ENCODE assay signal across 22 mouse cellular contexts in the genomic region with DNA sequence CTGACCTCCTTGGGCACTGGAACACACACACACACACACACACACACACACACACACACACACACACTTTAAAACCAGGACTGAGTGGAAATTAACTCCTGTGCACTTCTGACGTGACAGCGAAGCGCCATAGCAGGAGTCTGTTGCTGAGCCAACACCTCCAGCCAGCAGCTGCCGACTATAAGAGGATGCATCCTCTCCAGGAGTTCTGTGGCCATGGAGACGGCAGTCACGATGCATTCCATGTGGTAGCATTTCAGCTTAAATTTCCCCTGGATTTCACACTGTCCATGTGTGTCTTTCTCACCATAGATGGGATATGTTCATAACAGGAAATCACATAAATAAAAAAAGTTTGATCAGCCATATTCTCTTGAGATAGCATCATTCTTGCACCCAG. TPM values are rescaled to one million over a fixed set of nuclear protein-coding genes. Genes with fewer than 3 reads are reported as not detected.
A peak's percentile ranks its signal among the peaks of the same experiment; 100 is the strongest.
DNase-seq lines count a peak whose midpoint lies in the region; ATAC-seq and TF ChIP-seq lines count a peak whose summit lies in the region.
"Had no signal": no experiment of that assay in that cellular context is flagged by ENCODE, and none has a peak within 500 bp of the region (broad histone marks: within the 10 kb centered on the region; RNA-seq: fewer than 3 reads in every experiment).

No protein-coding gene starts in this region.

- no peak for TF ChIP-seq POLR2A in lung, adult 2 months (IDR thresholded peaks at IDR 0.05; ENCODE audit: borderline replicate concordance, extremely low read depth, low read depth, low read length)

- peak; percentile 59 for ATAC-seq in forebrain, postnatal 0 days
- no peak for ATAC-seq in forebrain, embryonic 15.5 days (replicated peaks)
- ATAC-seq: liver, embryonic 12.5 days; midbrain, embryonic 13.5 days had no signal

- no peaks in the 10 kb centered on the region for H3K4me1 ChIP-seq in forebrain, postnatal 0 days (ENCODE audit: insufficient read depth)
- H3K4me1 ChIP-seq in forebrain, embryonic 15.5 days: no peaks in the 10 kb centered on the region
- H3K4me1 ChIP-seq in lung, adult 2 months (ENCODE audit: control insufficient read depth, insufficient read depth, low read length): no peaks in the 10 kb centered on the region
- H3K4me1 ChIP-seq: embryonic facial prominence, embryonic 12.5 days; forebrain, embryonic 10.5 days; heart, embryonic 15.5 days; liver, embryonic 12.5 days; lung, embryonic 15.5 days; midbrain, embryonic 13.5 days had no signal

- no peaks in the 10 kb centered on the region for H3K36me3 ChIP-seq in forebrain, postnatal 0 days (ENCODE audit: insufficient read depth)
- no peaks in the 10 kb centered on the region for H3K36me3 ChIP-seq in forebrain, embryonic 15.5 days
- H3K36me3 ChIP-seq: embryonic facial prominence, embryonic 12.5 days; forebrain, embryonic 10.5 days; heart, embryonic 15.5 days; liver, embryonic 12.5 days; lung, embryonic 15.5 days; midbrain, embryonic 13.5 days had no signal

- no peak overlapping the region for H3K9ac ChIP-seq in forebrain, postnatal 0 days
- no peak overlapping the region for H3K9ac ChIP-seq in forebrain, embryonic 15.5 days (replicated peaks)
- H3K9ac ChIP-seq: embryonic facial prominence, embryonic 12.5 days; heart, embryonic 15.5 days; liver, embryonic 12.5 days; lung, embryonic 15.5 days; midbrain, embryonic 13.5 days had no signal

- H3K4me3 ChIP-seq in forebrain, postnatal 0 days (ENCODE audit: low read depth, low read length): no peak overlapping the region
- no peak overlapping the region for H3K4me3 ChIP-seq in forebrain, embryonic 15.5 days
- H3K4me3 ChIP-seq in left cerebral cortex, adult 2 months: no peak overlapping the region
- H3K4me3 ChIP-seq in lung, adult 2 months (replicated peaks; ENCODE audit: extremely low read depth, low read depth, low read length): no peak overlapping the region
- H3K4me3 ChIP-seq: embryonic facial prominence, embryonic 12.5 days; forebrain, embryonic 10.5 days; heart, embryonic 15.5 days; liver, embryonic 12.5 days; lung, embryonic 15.5 days; midbrain, embryonic 13.5 days had no signal

- WGBS in forebrain, postnatal 0 days: 46% methylated on average over 6 of the region's 6 CpGs
- WGBS in forebrain, embryonic 15.5 days: 55% methylated on average over 6 of the region's 6 CpGs
- 68% methylated on average over 6 of the region's 6 CpGs for WGBS in lung, adult 2 months

- H3K4me2 ChIP-seq in forebrain, postnatal 0 days (ENCODE audit: low read depth): no peak overlapping the region
- H3K4me2 ChIP-seq in forebrain, embryonic 15.5 days (replicated peaks): no peak overlapping the region
- H3K4me2 ChIP-seq: embryonic facial prominence, embryonic 12.5 days; heart, embryonic 15.5 days; liver, embryonic 12.5 days; lung, embryonic 15.5 days; midbrain, embryonic 13.5 days had no signal

- H3K27ac ChIP-seq in forebrain, postnatal 0 days (ENCODE audit: low read depth, low read length): no peak overlapping the region
- no peak overlapping the region for H3K27ac ChIP-seq in forebrain, embryonic 15.5 days (replicated peaks)
- peak overlapping the region; percentile 74 for H3K27ac ChIP-seq in left cerebral cortex, adult 2 months
- H3K27ac ChIP-seq: embryonic facial prominence, embryonic 12.5 days; forebrain, embryonic 10.5 days; heart, embryonic 15.5 days; liver, embryonic 12.5 days; lung, embryonic 15.5 days; midbrain, embryonic 13.5 days had no signal

- intact Hi-C loops in left cerebral cortex, adult 2 months (cut with DNase I): loop anchor here (2.0 kb wide), 1 partner anchor 29 kb away; a partner anchor contains a TSS

- TF ChIP-seq CTCF in forebrain, postnatal 0 days (IDR thresholded peaks at IDR 0.05; ENCODE audit: low read depth): no peak
- TF ChIP-seq CTCF in left cerebral cortex, adult 2 months (IDR thresholded peaks at IDR 0.05): no peak
- TF ChIP-seq CTCF in lung, adult 2 months (IDR thresholded peaks at IDR 0.05; ENCODE audit: insufficient read depth, low read length): no peak

- peak; percentile 35 for DNase-seq in forebrain, postnatal 0 days
- peak; percentile 91 for DNase-seq in brain, adult 2 months (ENCODE audit: low read depth, low spot score)
- peak; percentile 48 to 57 for DNase-seq in left cerebral cortex, adult 2 months (ENCODE audit: extremely low spot score in 1 of 2, low spot score in 2 of 2)
- peak; percentile 78 to 88 for DNase-seq in right cerebral cortex, postnatal 10 days (ENCODE audit: low spot score in 2 of 2)
- DNase-seq in cerebellum, adult 9-10 months: no peak
- no peak for DNase-seq in lung, adult 2 months
- no peak for DNase-seq in spleen, adult 12 weeks (ENCODE audit: low spot score)
- DNase-seq: cerebellum, adult 18-20 months; gastrocnemius, postnatal 10 days; heart, adult 18-20 months; kidney, postnatal 4 days; retina, postnatal 1 day; thymus, postnatal 4 days had no signal

- H3K9me3 ChIP-seq in forebrain, postnatal 0 days (ENCODE audit: low read length): no peaks in the 10 kb centered on the region
- H3K9me3 ChIP-seq in forebrain, embryonic 15.5 days: no peaks in the 10 kb centered on the region
- H3K9me3 ChIP-seq: embryonic facial prominence, embryonic 12.5 days; forebrain, embryonic 10.5 days; heart, embryonic 15.5 days; liver, embryonic 12.5 days; lung, embryonic 15.5 days; midbrain, embryonic 13.5 days had no signal

- no peaks in the 10 kb centered on the region for H3K27me3 ChIP-seq in forebrain, postnatal 0 days (ENCODE audit: insufficient read depth, low read length)
- no peaks in the 10 kb centered on the region for H3K27me3 ChIP-seq in forebrain, embryonic 15.5 days
- H3K27me3 ChIP-seq: embryonic facial prominence, embryonic 12.5 days; liver, embryonic 12.5 days; lung, embryonic 15.5 days; midbrain, embryonic 13.5 days had no signal

RNA-seq across cellular contexts. Expression of a gene that starts 30.1 kb away (rescaled TPM):
- total RNA-seq in forebrain, postnatal 0 days (2014; rRNA removed): 3.0 and 3.6 TPM in 2 replicates
- 1.0 and 2.6 TPM in 2 replicates for polyA plus RNA-seq in forebrain, postnatal 0 days (2015; fragmentation: Nextera tagmentation; extraction: Ambion mirVana)
- polyA plus RNA-seq in forebrain, embryonic 15.5 days (2015; fragmentation: Nextera tagmentation; extraction: Ambion mirVana): 0.65 and 0.73 TPM in 2 replicates
- 10 to 100 TPM; 24.2 to 25.6 TPM for total RNA-seq in left cerebral cortex, adult 2 months (2021)
- polyA plus RNA-seq in lung, adult 2 months (2012; rRNA removed): 0.32 and 0.66 TPM in 2 replicates
- total RNA-seq: MEL had no signal
- polyA plus RNA-seq: limb, embryonic 11.5 days; liver, embryonic 12.5 days had no signal

Comparison
In these comparisons a context has a peak if more than half of its experiments do, and no peak if none do; other contexts are left out.
1. DNase-seq: peak in forebrain, postnatal 0 days (single experiment), brain, adult 2 months (single experiment), left cerebral cortex, adult 2 months (2 of 2) and right cerebral cortex, postnatal 10 days (2 of 2); none in cerebellum, adult 9-10 months (single experiment), lung, adult 2 months (single experiment) and spleen, adult 12 weeks (single experiment).